Mouse (Mus musculus) megakaryocyte, adult 5-6 weeks (primary cell): ENCODE data around the gene Gm38655. TPM values are rescaled to one million over a fixed set of nuclear protein-coding genes. Genes with fewer than 3 reads are reported as not detected.
"Not testable (repeated sequence)": the region's sequence is repeated elsewhere in the genome, so short reads cannot be mapped to it uniquely, and the experiment has no call there.

Experiments
- ATAC-seq: 2 replicates; pipeline ENCODE4 v1.8.0; 2016; ENCODE audit warnings: mild to moderate bottlenecking, inconsistent platforms; ENCODE audit not compliant: poor library complexity, severe bottlenecking
- total RNA-seq, 2 experiments: library from RNA; stranded (forward) in 1 of 2; stranded (reverse) in 1 of 2; fragments of 153-499, 151-499 nt in 1 of 2; fragments of 221-1000, 200-1000 nt in 1 of 2; gene quantifications; 2 replicates each; pipeline versions ENCODE4 v1.2.3 to v1.2.4; 2015 to 2017

Gene Gm38655
- total RNA-seq, 2 experiments from 2014 or later = not detected

GRCm38 (mm10) chr17:25172558-25172957 lies 2.7 kb downstream of the Gm38655 start:
- no peak for ATAC-seq

- no peak for ATAC-seq
Measured at GRCm38 (mm10) chr17:25169706-25170105, 5.6 kb downstream of the Gm38655 start.

- no peak for ATAC-seq
Measured at GRCm38 (mm10) chr17:25165970-25166671, 9.2 kb downstream of the Gm38655 start.

DNA sequence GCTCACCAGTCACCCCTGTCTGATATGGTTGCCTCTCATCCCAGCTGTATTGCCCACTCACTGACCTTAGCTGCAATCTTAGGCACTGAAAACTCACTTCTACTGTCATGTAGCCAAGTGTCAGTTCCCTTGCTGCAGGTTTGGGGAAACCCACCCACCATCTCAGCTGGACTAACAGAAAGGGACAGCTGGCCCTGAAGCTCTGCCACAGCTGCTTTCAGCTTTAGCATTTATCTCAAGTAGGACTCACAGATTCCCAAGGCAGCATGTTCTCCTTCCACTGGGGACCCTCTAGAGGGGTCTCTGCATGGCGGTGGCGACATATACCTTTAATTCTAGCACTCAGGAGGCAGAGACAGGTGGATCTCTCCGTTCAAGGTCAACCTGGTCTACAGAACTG lies 10.5 kb downstream of the Gm38655 start:
- ATAC-seq = no peak

GRCm38 (mm10) chr17:25163387-25163786 lies 11.9 kb downstream of the Gm38655 start:
- no peak for ATAC-seq

- ATAC-seq = no peak
Measured at GRCm38 (mm10) chr17:25162161-25162560, 13.1 kb downstream of the Gm38655 start, which contains the start of gene Ccdc154. Gene Ccdc154 (plus strand): TSS chr17:25162461.

- ATAC-seq = no peak
Measured at GRCm38 (mm10) chr17:25139960-25140359, 35.3 kb downstream of the Gm38655 start.

GRCm38 (mm10) chr17:25138803-25139202 lies 36.5 kb downstream of the Gm38655 start:
- peak; percentile 68 for ATAC-seq

GRCm38 (mm10) chr17:25135622-25136021 lies 39.6 kb downstream of the Gm38655 start:
- ATAC-seq = no peak

DNA sequence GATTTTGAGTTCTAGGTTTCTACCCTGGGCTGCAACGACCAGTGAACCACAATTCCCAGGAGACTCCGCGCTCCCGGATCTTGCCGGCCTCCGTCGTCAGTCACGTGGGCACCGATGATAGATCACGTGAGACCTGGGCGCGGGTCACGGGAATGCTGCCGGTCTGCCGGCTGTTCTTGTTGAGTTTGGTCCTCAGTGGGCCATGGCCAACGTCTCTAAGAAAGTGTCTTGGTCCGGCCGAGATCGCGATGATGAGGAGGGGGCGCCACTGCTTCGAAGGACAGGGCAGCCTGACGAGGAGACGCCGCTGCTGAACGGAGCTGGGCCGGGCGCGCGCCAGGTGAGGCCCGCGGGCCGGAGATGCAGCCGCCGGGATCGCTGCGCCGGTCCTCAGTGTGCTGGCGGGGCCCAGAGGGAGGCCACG lies 42.0 kb downstream of the Gm38655 start, which contains the start of gene Clcn7:
Gene Clcn7 (plus strand): TSS at position 117 of the 424 bp plus-strand sequence.
- ATAC-seq = peak; percentile 89

- ATAC-seq = no peak
Measured at GRCm38 (mm10) chr17:25130060-25130459, 45.2 kb downstream of the Gm38655 start.

GRCm38 (mm10) chr17:25127681-25128080 lies 47.6 kb downstream of the Gm38655 start:
- ATAC-seq = no peak

DNA sequence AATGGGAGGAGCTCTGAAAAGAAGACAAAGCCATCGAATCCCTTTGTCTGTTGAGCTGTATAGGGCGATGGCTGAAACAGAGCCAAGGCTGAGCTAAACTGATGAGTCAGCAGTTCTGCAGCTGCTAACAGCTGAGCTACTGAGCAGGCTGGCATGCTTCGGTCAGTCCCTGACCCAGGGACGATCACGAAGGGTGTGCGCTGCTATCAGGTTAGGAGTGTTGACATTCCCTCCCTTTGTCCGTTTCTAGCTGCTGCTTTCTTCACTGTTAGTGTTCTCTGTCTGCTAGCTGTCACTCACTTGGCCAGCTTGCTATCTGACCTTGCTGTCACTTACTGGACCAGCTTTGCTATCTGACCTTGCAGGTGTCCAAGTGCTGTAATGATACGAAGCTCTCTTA lies 48.2 kb downstream of the Gm38655 start:
- peak; percentile 47 for ATAC-seq

DNA sequence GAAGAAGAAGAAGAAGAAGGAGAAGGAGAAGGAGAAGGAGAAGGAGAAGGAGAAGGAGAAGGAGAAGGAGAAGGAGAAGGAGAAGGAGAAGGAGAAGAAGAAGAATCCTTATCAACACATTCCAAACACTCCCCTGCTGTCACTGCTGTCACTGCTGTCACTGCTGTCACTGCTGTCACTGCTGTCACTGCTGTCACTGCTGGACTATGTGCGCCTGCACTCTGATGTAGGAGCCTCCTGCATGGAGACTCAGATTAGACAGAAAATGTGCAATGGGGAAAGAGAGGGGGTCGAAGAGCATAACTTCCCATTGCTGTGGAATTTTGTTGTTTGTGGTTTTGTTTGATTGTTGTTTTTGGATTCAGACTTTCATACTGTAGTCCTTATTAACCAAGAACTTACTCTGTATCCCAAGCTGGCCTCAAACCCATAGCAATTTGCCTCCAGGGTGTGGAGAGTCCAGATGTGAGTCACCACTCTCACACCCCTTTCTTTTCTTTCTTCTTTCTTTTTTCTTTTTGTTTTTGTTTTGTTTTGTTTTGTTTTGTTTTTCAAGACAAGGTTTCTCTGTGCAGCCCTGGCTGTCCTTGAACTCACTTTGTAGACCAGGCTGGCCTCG lies 49.7 kb downstream of the Gm38655 start:
- ATAC-seq = not testable (repeated sequence)

GRCm38 (mm10) chr17:25123979-25124378 lies 51.3 kb downstream of the Gm38655 start:
- peak; percentile 62 for ATAC-seq

Other genes with a start within 250 kb of the Gm38655 start
- 17.3 and 17.6 TPM in 2 replicates for gene Mapk8ip3, start 238.5 kb downstream of the Gm38655 start, total RNA-seq (2015)
- 20.1 and 36.1 TPM in 2 replicates for gene Mapk8ip3, start 238.5 kb downstream of the Gm38655 start, total RNA-seq (2017)
- 60.9 and 63.8 TPM in 2 replicates for gene Jpt2, start 214.8 kb downstream of the Gm38655 start, total RNA-seq (2015)
- gene Jpt2, start 214.8 kb downstream of the Gm38655 start, total RNA-seq (2017) = 54.0 and 55.0 TPM in 2 replicates
- gene Cramp1l, start 159.7 kb downstream of the Gm38655 start, total RNA-seq (2015) = 17.7 and 18.1 TPM in 2 replicates
- 9.8 and 10.2 TPM in 2 replicates for gene Cramp1l, start 159.7 kb downstream of the Gm38655 start, total RNA-seq (2017)
- 6.4 and 8.1 TPM in 2 replicates for gene Ift140, start 159.4 kb downstream of the Gm38655 start, total RNA-seq (2015)
- 9.9 and 17.2 TPM in 2 replicates for gene Ift140, start 159.4 kb downstream of the Gm38655 start, total RNA-seq (2017)
- not detected in 2 replicates for gene Tmem204, start 91.9 kb downstream of the Gm38655 start, total RNA-seq (2015)
- not detected in 2 replicates for gene Tmem204, start 91.9 kb downstream of the Gm38655 start, total RNA-seq (2017)
- 3.9 and 4.4 TPM in 2 replicates for gene Telo2, start 59.5 kb downstream of the Gm38655 start, total RNA-seq (2015)
- gene Telo2, start 59.5 kb downstream of the Gm38655 start, total RNA-seq (2017) = 8.8 and 11.3 TPM in 2 replicates
- gene Ptx4, start 54.7 kb downstream of the Gm38655 start, total RNA-seq (2015) = not detected in 2 replicates
- not detected in 2 replicates for gene Ptx4, start 54.7 kb downstream of the Gm38655 start, total RNA-seq (2017)
- gene Clcn7, start 42.1 kb downstream of the Gm38655 start, total RNA-seq (2015) = 12.3 and 13.1 TPM in 2 replicates
- gene Clcn7, start 42.1 kb downstream of the Gm38655 start, total RNA-seq (2017) = 16.6 and 18.3 TPM in 2 replicates
- not detected in 2 replicates for gene Ccdc154, start 13.0 kb downstream of the Gm38655 start, total RNA-seq (2015)
- gene Ccdc154, start 13.0 kb downstream of the Gm38655 start, total RNA-seq (2017) = 0.11 TPM in 1 of 2 replicates, not detected in the other
- 9.7 and 10.8 TPM in 2 replicates for gene BC003965, start 9.1 kb upstream of the Gm38655 start, total RNA-seq (2015)
- 2.7 and 5.9 TPM in 2 replicates for gene BC003965, start 9.1 kb upstream of the Gm38655 start, total RNA-seq (2017)
- gene Unkl, start 12.9 kb upstream of the Gm38655 start, total RNA-seq (2015) = 7.3 and 7.7 TPM in 2 replicates
- gene Unkl, start 12.9 kb upstream of the Gm38655 start, total RNA-seq (2017) = 7.3 and 10.5 TPM in 2 replicates
- gene Gnptg, start 64.7 kb upstream of the Gm38655 start, total RNA-seq (2015) = 17.1 and 19.0 TPM in 2 replicates
- 12.3 and 13.0 TPM in 2 replicates for gene Gnptg, start 64.7 kb upstream of the Gm38655 start, total RNA-seq (2017)
- 7.3 and 9.2 TPM in 2 replicates for gene Tsr3, start 64.7 kb upstream of the Gm38655 start, total RNA-seq (2015)
- gene Tsr3, start 64.7 kb upstream of the Gm38655 start, total RNA-seq (2017) = 15.0 and 22.8 TPM in 2 replicates
- gene Baiap3, start 80.9 kb upstream of the Gm38655 start, total RNA-seq (2015) = 3.3 and 3.7 TPM in 2 replicates
- gene Baiap3, start 80.9 kb upstream of the Gm38655 start, total RNA-seq (2017) = 1.8 and 4.0 TPM in 2 replicates
- gene Ube2i, start 99.2 kb upstream of the Gm38655 start, total RNA-seq (2015) = 270 and 309 TPM in 2 replicates
- 214 and 226 TPM in 2 replicates for gene Ube2i, start 99.2 kb upstream of the Gm38655 start, total RNA-seq (2017)
- gene Prss34, start 122.9 kb upstream of the Gm38655 start, total RNA-seq (2015) = 432 and 451 TPM in 2 replicates
- gene Prss34, start 122.9 kb upstream of the Gm38655 start, total RNA-seq (2017) = 249 and 277 TPM in 2 replicates
- 0.18 and 1.8 TPM in 2 replicates for gene Prss28, start 133.2 kb upstream of the Gm38655 start, total RNA-seq (2015)
- 1.3 and 2.0 TPM in 2 replicates for gene Prss28, start 133.2 kb upstream of the Gm38655 start, total RNA-seq (2017)
- not detected in 2 replicates for gene Prss29, start 143.2 kb upstream of the Gm38655 start, total RNA-seq (2015)
- not detected in 2 replicates for gene Prss29, start 143.2 kb upstream of the Gm38655 start, total RNA-seq (2017)
- gene Tpsab1, start 170.1 kb upstream of the Gm38655 start, total RNA-seq (2015) = not detected in 2 replicates
- not detected in 2 replicates for gene Tpsab1, start 170.1 kb upstream of the Gm38655 start, total RNA-seq (2017)
- not detected in 2 replicates for gene Tpsb2, start 190.8 kb upstream of the Gm38655 start, total RNA-seq (2015)
- gene Tpsb2, start 190.8 kb upstream of the Gm38655 start, total RNA-seq (2017) = not detected in 2 replicates
- gene Tpsg1, start 193.8 kb upstream of the Gm38655 start, total RNA-seq (2015) = not detected in 2 replicates
- gene Tpsg1, start 193.8 kb upstream of the Gm38655 start, total RNA-seq (2017) = not detected in 2 replicates